Comparison of ENCODE assay signal across 9 mouse cellular contexts in genomic region chr9:29145901-29146300, GRCm38 (mm10).
DNase-seq lines count a peak whose midpoint lies in the region; ATAC-seq and TF ChIP-seq lines count a peak whose summit lies in the region.
"Had no signal": no experiment of that assay in that cellular context is flagged by ENCODE, and none has a peak within 500 bp of the region (broad histone marks: within the 10 kb centered on the region; RNA-seq: fewer than 3 reads in every experiment).

No protein-coding gene starts in this region.

- no peaks in the 10 kb centered on the region for H3K9me3 ChIP-seq in liver, embryonic 12.5 days (replicated peaks)

- WGBS in liver, adult 2 months, result 13% methylated on average over 4 of the region's 4 CpGs
- WGBS in liver, embryonic 12.5 days (ENCODE audit: insufficient replicate concordance), result 19% methylated on average over 4 of the region's 4 CpGs

- no peak for ATAC-seq in liver, embryonic 12.5 days

- H3K27ac ChIP-seq in liver, adult 2 months (replicated peaks; ENCODE audit: insufficient read depth, low read depth, low read length), result no peak overlapping the region
- no peak overlapping the region for H3K27ac ChIP-seq in liver, embryonic 12.5 days

- DNase-seq in liver, adult 2 months (ENCODE audit: extremely low read depth, low read depth, low spot score), result peak; percentile 51
- DNase-seq in adrenal gland, postnatal 14 days, result peak; percentile 58
- DNase-seq in hindlimb bud, embryonic 11.5 days (ENCODE audit: extremely low spot score, low read depth, low spot score), result peak; percentile 80
- DNase-seq in retina, postnatal 1 day, result peak; percentile 74
- no peak for DNase-seq in spleen, postnatal 14 days (ENCODE audit: low spot score in 2 of 2)
- DNase-seq in left cerebral cortex, postnatal 4 days, result no peak
- DNase-seq: layer of hippocampus, adult 9-11 months had no signal

- TF ChIP-seq POLR2A in liver, adult 2 months (IDR thresholded peaks at IDR 0.05; ENCODE audit: extremely low read depth, insufficient read depth, low read length), result no peak

- H3K4me3 ChIP-seq in liver, adult 2 months (ENCODE audit: insufficient read depth, low read depth, low read length), result no peak overlapping the region
- H3K4me3 ChIP-seq in liver, embryonic 12.5 days, result no peak overlapping the region
- H3K4me3 ChIP-seq: myocyte had no signal

- intact Hi-C loops in left cerebral cortex, postnatal 4 days (cut with DNase I), result no loop called here

- H3K27me3 ChIP-seq in liver, adult 2 months (ENCODE audit: control insufficient read depth, insufficient read depth, low read length), result no peaks in the 10 kb centered on the region
- H3K27me3 ChIP-seq in liver, embryonic 12.5 days (replicated peaks), result no peaks in the 10 kb centered on the region

- H3K9ac ChIP-seq in liver, adult 2 months (ENCODE audit: low read depth, low read length), result no peak overlapping the region
- H3K9ac ChIP-seq in liver, embryonic 12.5 days, result no peak overlapping the region

- H3K4me2 ChIP-seq in liver, embryonic 12.5 days, result no peak overlapping the region

- TF ChIP-seq CTCF in liver, adult 2 months (IDR thresholded peaks at IDR 0.05; ENCODE audit: low read depth, low read length), result no peak

- H3K36me3 ChIP-seq in liver, adult 2 months (ENCODE audit: control insufficient read depth, insufficient read depth, low read length), result no peaks in the 10 kb centered on the region
- H3K36me3 ChIP-seq in liver, embryonic 12.5 days, result no peaks in the 10 kb centered on the region

- no peaks in the 10 kb centered on the region for H3K79me2 ChIP-seq in liver, adult 2 months (ENCODE audit: control insufficient read depth, insufficient read depth, low read length)

- H3K4me1 ChIP-seq in liver, adult 2 months (ENCODE audit: control insufficient read depth, insufficient read depth, low read length), result no peaks in the 10 kb centered on the region
- H3K4me1 ChIP-seq in liver, embryonic 12.5 days, result no peaks in the 10 kb centered on the region

Comparison
In these comparisons a context has a peak if more than half of its experiments do, and no peak if none do; other contexts are left out.
1. DNase-seq: peak in liver, adult 2 months (single experiment), adrenal gland, postnatal 14 days (single experiment), hindlimb bud, embryonic 11.5 days (single experiment) and retina, postnatal 1 day (single experiment); none in spleen, postnatal 14 days (0 of 2) and left cerebral cortex, postnatal 4 days (single experiment).